Mouse (Mus musculus) T-helper 17 cell (primary cell): ENCODE results near the gene Wapl.

ENCODE experiments used
- in situ Hi-C, 2 experiments: fragments of 300-600 bp; cut with MboI, MseI; formaldehyde crosslinking; loops; 1 replicate in 1 of 2; 2 replicates in 1 of 2; pipeline ENCODE4 v1.15.1; 2025; ENCODE audit warnings: high pct_unique_total_duplicates in 2 of 2

Gene Wapl

DNA sequence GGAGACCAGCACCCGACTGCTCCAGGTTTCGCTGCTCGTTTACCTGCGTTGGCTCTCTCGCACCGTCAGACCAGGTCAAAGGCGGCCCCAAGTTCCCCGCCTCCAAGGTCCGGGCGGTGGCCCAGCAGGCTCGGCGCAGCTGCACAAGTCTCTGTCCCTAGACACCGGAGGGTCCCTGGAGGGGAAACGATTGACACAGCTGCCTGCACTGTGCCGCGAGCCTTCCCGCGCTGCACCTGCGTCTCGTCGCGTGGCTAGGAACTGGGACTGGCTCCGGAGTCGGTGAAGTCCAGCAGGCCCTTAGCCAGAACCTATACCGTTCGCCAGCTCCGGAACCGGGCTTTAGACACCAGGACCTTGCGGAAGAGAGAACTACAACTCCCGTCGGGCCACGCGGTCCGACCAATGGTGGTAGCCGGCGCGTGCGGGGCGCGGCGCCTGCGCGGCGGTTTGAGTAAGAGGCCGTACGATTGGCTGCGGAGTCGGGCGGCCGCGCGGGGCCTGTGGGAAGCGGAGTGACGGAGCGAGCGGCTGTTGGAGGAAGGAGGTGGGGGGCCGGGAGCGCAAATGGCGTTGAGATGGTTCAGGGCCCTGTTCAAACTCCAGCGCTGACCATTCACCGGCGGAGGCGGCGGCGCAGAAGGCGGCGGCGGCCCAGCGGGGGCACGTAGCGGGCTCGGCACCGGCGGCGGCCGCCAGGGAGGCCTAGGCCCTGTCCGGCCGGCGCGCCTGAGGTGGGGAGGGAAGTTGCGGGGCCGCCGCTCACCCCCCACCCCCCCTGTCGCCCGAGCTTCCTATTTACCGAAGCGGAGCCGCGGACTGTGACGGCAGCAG lies at the start of gene Wapl:
TSS of gene Wapl (plus strand) at position 534 of the 834 bp plus-strand sequence.
- in situ Hi-C loops: loop anchor here (5.0 to 10.0 kb wide), 3 partner anchors 89 to 1229 kb away; partner anchors contain the start of gene Mapk8 (in 1 of the 2)

DNA sequence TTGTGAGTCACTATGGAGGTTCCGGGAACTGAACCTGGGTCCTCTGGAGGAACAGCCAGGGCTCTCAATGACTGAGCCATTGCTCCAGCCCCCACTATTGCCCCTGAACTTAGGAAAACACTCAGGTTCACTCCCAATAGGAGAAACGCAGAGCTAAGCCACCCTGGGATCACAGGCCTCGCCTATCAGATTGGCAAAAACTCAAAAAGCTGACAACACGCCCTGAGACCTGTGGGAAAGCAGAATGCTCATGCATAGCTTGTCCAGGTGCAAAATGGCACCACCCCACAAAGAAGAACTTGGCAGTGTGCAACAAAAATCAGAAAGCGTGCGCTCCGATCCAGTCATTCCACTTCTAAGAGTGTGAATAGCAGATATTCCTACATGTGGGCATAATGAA lies 46.9 kb upstream of the Wapl start:
- in situ Hi-C loops: no loop called here

DNA sequence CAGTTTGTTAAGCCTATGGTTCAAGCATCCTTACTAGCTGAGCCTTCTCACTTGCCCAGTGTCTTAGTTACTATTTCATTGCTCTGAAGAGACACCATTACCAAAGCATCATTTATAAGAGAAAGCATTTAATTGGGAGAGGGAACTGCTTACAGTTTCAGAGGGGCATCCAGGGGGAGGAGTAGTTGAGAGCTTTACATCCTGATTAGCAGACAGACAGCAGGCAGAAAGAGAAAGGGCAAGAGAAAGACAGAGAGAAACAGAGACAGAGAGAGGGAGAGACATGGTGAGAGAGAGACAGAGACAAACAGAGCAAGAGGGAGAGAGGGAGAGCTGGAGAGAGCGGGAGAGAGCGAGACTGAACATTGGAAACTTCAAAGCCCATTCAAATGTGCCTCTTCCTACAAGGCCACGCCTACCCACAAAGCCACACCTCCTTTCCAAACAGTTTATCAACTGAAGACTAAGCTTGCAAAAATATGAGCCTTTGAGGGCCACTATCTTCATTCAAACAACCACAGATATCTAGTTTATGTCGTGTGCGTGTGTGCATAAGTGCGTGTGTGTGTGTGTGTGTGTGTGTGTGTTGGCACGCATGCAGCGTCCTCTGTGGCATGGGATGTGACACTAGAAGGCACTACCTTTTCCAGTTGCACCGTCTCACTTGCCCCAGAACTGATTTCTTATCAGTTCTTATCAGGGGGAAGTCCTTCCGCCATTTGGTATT lies 40.8 kb upstream of the Wapl start:
- in situ Hi-C loops: no loop called here

DNA sequence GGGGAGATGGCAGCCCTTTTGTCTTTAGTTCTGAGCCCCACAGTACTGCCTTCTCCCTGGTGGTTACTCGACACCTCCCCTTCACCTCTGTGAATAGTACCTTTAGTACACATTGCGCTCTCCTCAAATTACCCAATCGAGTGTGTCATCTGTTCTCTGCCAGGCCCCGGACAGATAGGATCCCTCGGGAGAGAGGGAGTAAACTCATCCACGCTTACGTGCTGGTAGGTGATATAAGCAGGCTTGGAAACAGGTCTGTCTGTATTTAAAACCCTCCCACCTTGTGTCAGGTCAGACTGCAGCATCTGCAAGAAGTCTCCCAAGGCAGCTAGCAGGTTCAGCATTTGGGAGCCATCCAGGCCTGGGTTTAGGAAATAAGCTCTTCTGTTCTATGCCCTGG lies 38.5 kb upstream of the Wapl start:
- in situ Hi-C loops: no loop called here

DNA sequence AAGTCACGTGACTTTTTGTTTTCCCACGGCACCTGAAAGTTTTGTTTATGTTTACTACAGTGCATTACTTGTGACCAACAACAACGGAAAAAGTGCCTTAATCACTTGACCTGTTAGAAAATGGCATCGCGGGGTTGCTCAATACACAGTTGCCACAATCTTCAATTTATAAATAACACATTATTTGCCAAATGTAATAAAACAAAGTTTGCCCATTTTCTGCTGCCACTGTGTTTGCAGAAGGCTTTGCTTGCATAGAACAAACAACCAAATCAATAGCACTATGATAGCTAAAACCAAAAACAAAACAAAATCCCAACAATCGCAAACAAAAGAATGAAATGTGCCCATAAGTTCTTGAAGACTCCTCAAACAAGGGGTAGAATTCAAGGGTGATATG lies 38.0 kb upstream of the Wapl start:
- in situ Hi-C loops: no loop called here

DNA sequence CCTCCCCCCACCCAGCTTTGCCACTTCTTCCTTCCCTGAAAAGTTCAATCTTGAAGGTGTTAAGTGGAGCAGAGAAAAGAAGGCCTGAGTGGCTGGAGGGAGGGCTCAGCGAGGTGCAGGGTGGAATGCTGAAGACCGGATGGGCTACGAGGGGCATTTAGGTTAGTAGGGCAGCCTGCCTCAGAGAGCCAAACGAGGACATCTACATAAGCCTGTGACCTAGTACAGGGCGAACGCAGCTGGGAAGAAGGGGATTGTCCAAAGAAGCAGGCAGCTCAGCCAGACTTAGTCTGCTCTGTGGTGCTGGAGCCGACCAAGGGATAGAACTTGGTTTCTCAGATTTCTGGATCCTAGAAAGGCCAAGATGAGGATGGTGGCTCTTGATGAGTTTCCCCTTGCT lies 29.6 kb upstream of the Wapl start:
- in situ Hi-C loops: no loop called here

DNA sequence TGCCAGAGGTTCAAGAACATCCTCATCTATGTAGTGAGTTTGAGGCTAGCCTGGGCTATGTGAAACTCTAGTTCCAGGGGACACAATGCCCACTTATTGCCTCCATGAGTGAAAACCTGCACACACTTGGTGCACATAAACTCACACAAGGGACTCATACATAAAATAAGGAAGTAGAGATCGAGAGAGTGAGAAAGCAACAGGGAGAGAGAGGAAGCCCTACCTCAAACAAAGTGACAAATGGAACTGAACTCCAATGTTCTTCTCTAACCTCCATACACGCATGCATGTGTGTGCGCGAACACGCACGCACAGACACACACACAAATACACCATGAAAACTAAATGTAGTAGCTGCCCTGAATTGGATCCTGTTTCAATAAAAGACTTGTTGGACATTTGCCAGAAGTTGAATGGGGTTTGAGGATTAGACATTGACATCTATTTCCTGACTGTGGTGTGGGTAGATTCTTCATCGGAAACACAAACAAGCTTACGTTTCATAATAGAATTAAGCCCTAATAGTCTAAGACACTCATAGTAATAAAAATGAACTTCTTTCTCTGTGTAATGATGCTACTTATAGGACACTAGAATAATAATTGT lies 25.8 kb upstream of the Wapl start:
- in situ Hi-C loops: no loop called here

DNA sequence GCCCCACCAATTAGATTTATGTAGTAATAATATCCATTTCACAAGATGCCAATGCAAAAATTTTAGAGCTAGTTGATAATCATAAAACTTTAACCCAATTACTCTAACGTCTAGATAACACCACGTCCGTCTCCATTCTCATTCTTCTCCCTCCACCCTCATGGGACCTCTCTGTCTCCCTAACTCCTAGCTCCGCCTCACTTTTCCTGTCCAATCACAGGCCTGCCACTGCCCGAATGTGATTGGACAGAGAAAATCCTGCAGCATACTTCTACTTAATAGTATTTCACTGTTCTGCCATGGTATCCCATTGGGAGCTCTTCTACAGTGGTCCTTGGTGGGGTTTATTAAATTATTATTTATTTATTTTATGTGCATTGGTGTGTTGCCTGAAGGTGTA lies 16.6 kb upstream of the Wapl start:
- in situ Hi-C loops: loop anchor here in 1 of 2 experiments (10.0 kb wide), 1 partner anchor 1862 kb away; no protein-coding TSS in a partner anchor

DNA sequence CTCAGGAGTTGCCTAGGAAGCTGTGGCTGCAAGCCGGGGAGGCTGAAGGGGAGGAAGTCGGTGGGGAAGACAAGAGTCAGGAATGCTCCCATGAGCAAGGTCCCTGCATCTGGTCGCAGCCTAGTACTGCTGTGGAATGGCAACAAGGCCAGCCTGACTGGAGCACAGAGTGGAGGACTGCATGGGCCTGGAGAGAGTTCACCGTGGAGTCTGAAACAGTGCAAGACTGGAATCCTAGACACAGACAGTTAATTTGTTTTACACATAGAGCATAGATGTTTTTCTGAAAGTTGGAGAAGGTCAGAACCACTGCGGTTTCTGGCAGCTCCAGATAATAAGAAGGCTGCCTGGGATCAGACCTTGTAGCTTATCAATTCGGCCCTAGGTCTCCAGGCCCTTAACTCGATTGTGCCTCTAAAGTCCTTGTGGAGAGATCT lies 13.4 kb upstream of the Wapl start:
- in situ Hi-C loops: loop anchor here in 1 of 2 experiments (5.0 kb wide), 1 partner anchor 158 kb away; the partner anchor contains the start of gene Bmpr1a

DNA sequence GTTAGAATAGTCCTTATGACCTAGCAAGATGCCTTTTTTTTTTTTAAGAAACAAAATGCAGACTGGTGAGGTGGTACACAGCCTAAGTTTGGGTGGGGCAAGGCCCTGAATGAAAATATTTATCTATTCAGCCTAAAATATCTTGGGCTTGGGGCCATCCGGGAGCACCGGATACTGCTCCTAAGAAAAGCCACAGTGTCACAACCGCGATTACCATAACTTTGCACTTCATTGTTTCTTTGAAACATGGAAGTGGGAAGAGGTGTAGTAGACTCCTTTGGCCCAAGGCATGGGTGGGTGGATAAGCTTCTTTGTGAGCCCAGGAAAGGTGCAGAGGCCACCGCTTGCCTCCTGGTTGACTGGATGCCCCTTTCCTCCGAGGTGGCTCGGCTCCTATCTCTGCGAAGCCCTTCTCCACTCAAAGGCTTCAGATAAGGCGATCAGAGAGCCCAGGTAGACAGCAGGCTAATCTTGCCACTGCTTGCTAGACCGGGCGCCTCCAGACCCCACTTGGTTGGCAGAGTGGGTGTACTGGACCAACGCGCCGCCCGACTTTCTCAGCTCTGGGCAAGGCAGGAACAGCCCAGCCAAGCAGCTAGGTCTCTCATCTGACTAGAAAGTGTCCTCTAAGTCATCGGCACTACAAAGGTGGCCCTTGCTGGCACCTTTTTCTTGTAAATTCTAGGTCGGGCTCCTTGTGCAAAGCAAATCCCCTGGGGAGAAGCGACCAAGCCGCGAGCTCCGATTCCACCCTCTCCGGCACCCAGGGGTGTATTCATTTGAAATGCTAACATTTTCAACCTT lies 12.7 kb upstream of the Wapl start:
- in situ Hi-C loops: loop anchor here in 1 of 2 experiments (5.0 kb wide), 1 partner anchor 159 kb away; the partner anchor contains the start of gene Bmpr1a

DNA sequence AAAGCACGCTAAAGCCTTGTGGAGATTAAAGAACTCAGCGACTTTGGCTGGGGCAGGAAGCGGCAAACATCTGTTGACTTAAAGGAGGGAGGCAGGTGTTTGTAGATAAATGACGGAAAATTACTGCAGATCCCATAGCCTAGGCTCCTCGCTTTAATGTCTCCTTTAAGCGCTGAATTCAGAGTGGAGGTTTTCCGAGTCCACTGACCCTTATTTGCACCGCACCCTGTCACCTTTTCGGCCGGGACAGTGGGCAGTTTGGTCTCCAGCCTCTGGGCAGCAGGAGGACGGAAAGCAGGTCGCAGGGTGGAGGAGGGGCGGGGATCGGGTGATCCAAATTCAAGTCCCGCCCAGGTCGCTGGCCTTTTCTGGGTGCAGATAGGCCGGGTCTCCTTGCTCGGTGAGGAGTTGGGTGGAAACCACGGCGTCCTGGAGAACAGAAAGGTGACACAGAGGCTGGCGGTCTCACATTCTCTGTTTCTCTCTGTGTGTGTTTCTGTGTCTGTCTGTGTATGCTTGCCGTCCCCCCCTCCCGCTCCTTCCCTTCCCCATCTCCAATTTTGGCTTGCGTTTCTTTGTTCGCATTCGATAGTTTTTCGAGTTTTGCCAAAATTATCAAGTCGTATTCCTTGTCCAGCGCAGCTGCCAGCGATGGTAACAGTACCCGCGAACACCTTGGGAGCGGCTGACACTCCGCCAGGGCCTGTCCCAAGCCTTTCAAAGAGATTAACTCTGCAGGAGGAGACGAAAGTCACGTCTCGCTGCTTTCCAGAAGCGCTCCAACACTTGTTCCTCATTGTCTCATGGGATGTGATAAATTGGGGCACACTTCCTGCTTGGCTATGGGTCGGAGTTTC lies 11.9 kb upstream of the Wapl start:
- in situ Hi-C loops: loop anchor here in 1 of 2 experiments (5.0 kb wide), 1 partner anchor 160 kb away; the partner anchor contains the start of gene Bmpr1a

DNA sequence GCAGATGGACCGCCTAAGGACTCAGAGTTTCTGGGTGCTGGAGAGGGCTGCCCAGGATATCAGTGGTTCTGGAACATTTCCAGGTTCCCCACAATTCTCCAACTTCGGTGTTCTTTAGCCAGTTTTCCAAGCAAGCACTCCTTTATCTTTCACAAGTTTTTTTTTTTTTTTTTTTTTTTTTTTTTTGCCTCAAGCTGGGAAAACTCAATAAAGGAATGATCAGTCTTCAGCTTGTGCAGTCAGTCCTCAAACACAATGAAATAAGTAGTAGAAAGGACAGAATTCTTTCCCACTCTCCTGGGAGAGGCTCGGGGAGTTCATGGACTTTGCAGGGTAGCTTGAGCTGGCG lies 11.3 kb upstream of the Wapl start:
- in situ Hi-C loops: loop anchor here in 1 of 2 experiments (5.0 kb wide), 1 partner anchor 160 kb away; the partner anchor contains the start of gene Bmpr1a

DNA sequence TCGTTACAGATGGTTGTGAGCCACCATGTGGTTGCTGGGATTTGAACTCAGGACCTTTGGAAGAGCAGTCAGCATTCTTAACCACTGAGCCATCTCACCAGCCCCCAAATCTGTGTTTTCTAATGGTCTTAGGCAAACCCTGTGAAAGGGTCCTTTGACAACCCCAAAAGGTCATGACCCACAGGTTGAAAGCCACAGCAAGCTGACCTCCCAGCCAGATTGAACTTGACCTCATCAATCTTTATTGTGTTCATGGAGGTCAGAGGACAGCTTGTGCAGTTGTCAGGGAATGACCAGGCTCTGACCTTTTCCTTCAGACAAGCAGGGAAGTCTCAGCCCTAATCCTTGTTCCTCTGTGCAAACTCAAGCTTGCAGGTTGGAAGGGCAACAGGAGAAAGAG lies 10.3 kb upstream of the Wapl start:
- in situ Hi-C loops: loop anchor here in 1 of 2 experiments (5.0 kb wide), 1 partner anchor 161 kb away; the partner anchor contains the start of gene Bmpr1a

DNA sequence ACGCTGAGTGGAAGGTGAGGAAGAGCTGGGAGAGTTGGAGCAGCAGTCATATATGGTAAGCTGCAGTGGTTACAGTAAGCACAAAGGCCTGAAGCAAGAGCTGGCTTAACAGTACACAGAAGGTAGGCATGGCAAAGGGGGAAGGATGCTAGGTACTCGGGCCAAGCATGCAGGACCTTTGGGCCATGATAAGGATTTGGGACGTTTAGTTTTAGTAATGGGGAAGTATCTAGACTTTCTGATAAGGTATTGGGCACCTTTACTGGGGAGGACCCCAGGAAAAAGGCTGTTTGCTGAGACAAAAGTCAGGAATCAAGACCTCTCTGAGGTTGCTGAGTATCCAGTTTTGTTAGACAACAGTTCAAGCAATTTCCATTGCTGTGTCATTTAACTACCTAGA lies 4.6 kb upstream of the Wapl start:
- in situ Hi-C loops: no loop called here

DNA sequence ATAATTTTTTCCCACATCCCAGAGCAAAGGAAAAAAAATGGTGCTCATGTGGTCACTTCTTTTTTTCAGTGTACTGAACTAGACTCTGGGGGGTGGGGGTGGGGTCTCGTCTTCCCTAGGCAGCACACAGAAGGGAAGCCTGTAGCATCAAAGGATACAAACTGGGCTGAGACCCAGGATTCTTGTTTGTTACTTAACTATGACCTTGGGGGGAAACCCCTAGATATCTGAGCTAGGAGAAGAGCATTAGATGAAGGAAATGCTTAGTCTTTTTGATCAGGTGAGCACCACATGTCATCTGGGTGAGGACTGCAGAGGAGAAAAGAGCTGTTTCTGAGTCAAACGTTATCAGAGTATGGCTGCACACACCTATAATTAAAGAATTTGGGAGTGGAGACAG lies 3.5 kb upstream of the Wapl start:
- in situ Hi-C loops: loop anchor here (5.0 to 10.0 kb wide), 3 partner anchors 92 to 1225 kb away; partner anchors contain the start of gene Mapk8 (in 1 of the 2)

DNA sequence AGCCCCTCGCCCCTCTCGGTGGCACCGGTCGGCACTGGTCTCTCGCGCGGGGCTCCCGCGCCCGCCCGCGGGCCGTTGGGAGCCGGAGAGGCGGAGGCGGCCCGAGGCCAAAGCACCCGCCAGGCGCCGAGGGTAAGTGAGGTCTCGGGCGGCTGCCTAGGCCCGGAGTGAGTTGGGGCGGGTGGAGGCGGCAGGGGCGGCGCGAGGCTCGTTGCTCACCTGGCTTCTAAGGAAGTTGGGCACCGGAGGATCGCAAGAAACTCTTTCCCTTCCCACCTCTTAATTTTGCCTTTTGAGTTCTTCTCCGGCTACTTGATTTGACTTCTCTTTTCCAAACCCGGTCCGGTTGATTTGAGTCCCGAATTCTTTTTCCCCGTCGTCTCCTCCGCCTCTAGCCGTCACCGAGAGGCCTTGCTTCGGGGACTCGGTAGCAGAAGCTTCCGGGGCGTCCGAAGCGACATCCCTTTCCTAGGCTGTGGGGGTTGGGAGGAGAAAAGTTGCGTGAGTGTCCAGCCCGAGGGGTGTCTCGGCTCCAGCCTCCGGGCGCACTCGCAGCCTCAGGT lies 582 bp downstream of the Wapl start:
- in situ Hi-C loops: loop anchor here (5.0 to 10.0 kb wide), 3 partner anchors 88 to 1230 kb away; partner anchors contain the start of gene Mapk8 (in 1 of the 2)

DNA sequence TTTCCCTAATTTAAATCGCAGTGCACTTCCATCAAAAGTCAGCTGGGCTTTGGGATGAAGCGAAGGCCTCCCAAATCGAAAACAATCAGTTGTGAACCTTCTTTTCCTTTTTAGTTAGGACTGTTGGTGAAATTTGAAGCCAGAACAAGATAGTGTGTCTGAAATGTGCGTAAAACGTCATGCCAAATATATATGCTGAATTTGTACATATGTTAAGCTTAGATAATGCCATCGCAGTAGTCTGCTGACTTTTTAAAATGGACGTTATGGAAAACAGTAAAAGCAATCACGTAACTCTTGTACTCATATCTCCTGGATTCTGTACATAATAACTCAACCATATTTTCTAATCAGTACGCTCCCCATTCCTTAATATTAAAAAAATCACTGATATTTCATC lies 1.2 kb downstream of the Wapl start:
- in situ Hi-C loops: loop anchor here (5.0 to 10.0 kb wide), 3 partner anchors 87 to 1230 kb away; partner anchors contain the start of gene Mapk8 (in 1 of the 2)

DNA sequence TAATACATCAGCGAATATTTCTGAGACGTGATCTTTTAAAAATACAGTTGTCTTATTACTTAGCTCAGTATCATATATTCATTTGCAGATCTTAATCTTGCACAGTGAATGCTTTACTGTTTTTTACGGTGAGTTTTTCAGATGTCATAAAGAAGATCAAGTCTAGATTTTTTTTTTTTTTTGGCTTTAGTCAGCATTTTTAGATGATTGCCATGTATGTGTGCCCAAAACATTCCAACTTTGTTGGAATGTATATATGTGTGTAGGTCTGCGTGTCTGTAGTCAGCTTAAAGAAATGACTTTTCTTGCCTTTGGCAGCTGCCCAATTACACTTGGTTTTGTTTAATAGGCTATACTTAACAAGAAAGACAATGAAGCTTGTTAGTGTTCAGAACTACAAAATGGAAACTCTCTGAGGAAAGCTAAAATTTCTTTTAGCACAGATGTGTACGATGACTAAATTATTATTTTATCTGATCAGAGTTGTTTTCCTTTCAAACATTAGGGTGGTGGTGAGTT lies 1.7 kb downstream of the Wapl start:
- in situ Hi-C loops: loop anchor here in 1 of 2 experiments (10.0 kb wide), 1 partner anchor 1231 kb away; the partner anchor contains the start of gene Mapk8

DNA sequence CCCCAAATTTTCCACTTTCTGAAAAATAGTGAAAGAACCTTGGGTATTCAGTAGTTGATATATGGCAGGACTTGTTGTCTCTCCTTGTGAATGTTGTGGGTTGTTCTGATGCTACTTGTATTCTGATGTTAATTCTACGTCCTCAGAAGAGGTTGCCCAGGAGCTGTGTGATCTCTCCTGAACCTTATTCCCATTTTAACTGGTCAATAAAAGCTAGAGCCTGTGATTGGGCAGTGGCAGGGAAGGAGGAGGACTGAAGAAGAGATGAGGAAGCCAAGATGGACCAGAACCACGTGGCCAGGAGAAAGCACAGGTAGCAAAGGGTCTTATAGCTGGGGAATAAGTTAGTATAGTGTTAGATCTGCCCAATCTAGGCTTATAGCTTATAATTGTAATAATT lies 7.1 kb downstream of the Wapl start:
- in situ Hi-C loops: no loop called here
